Mouse (Mus musculus): ENCODE measurements around the gene Olfr743.
"Not testable (repeated sequence)": the region's sequence is repeated elsewhere in the genome, so short reads cannot be mapped to it uniquely, and the experiment has no call there.

Olfr743 gene

GRCm38 (mm10) chr14:50521539-50521938 is at the start of gene Olfr743:
Olfr743 (plus strand) TSS chr14:50521839.
- DNase-seq (ENCODE audit: inconsistent ontology term), result no peak

DNA sequence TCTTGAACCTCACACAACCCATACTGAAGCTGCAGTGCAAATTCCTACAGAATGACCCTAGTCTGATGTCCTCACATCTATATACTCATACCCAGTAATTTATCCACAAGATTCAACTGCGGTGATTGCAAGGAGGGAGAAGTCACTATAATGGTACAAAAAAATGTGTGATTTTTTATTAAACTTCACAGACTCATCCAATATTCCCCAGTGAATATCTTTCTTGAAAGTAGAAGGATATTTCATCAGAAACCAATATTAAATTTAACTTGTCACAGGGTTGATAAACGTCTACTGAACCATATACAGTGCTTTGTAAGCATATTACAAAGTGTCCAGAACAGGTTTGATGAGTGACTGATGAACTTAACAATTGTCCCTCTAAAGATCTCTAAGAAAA is 49.2 kb upstream of the Olfr743 start, which contains the start of gene Olfr741:
Olfr741 (plus strand) TSS at position 301 of the 400 bp plus-strand sequence.
- no peak for DNase-seq (ENCODE audit: inconsistent ontology term)

DNA sequence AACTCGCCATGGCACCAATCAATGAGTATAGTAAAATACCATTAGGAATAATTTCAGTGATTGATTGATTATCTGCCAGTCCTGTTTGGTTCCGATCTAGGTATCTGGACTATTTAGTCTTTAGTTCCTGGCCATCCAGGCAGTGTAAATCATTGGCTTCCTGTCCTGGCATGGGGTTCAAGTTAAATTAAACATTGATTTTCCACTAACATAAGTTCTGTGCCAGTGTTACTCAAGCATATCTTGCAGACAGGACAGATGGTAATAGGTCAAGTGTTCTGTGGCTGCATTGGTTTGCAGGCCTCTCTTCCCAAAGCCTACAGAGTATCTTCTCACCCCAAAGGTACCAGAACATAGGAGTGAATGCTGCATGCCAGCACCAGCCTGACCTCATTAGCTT is 43.2 kb upstream of the Olfr743 start:
- DNase-seq (ENCODE audit: inconsistent ontology term), result no peak

DNA sequence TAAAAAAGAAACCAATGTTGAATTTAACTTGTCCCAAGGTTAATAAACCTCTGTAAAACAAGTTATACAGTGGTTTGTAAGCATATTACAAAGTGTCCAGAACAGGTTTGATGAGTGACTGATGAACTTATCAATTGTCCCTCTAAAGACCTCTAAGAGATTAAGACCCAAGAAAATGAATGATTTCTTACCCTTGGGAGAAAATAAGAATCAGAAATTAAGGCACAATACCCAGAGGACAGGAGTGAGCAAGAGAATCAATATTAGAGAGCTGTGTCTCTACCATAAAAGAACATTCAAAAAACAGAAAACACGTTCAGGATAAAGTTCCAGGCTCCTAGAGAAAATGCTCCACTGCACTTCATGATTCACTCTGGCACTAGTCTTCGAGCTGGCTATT is 18.3 kb upstream of the Olfr743 start, which contains the start of gene Olfr742:
Olfr742 (plus strand) TSS at position 301 of the 400 bp plus-strand sequence.
- no peak for DNase-seq (ENCODE audit: inconsistent ontology term)

DNA sequence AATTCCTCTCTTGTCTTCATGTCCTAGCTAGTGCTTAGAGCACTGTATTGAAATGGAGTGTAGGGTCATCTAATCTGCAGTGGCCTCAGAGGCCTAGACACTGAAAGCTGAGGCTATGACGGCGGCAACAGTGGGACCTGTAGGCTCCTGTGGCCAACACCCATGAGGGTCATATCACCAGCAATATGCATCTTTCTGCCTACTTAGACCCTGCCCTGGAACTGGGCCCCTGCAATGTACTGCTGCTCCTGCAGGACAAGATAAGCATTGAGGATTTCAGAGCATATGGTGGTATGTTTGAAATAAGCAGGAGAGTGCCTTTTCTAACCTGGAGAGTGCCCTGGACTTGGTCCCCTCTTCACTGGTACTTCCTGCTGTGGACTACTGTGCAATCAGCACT is 31.1 kb downstream of the Olfr743 start:
- no peak for DNase-seq (ENCODE audit: inconsistent ontology term)

DNA sequence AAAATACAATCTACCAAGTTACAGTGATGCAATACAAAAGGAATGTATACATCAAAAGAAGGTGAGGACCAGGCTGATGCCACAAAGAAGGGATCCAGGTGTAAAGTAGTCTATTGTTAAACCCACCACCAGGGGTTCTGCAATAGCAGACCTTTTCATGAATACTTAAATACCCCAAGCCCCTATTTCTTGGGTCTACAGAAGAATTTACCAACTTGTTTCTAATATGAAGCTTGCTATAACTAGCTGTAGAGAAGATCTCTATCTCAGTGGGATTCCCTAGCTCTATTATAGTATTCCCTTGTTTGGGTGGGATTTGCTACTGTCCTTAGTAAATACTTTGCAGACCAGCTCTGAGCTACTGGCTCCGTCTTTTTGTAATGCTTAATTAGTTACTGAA is 51.4 kb downstream of the Olfr743 start:
- not testable (repeated sequence) for DNase-seq (ENCODE audit: inconsistent ontology term)
